Mouse (Mus musculus): Measurements from ENCODE around the gene Rasgef1c.

- TF ChIP-seq CTCF (IDR thresholded peaks at IDR 0.05) (no peak), POLR2A (IDR thresholded peaks at IDR 0.05; ENCODE audit: insufficient read depth, low read depth, low read length) (no peak), EP300 (IDR thresholded peaks at IDR 0.05; ENCODE audit: insufficient read depth, low read depth, low read length) (no peak)
These were observed 115.9 kb downstream of the Rasgef1c start for GRCm38 (mm10) chr11:50017511-50017910.
